ENCODE assay signal across 23 mouse cellular contexts in the genomic region with DNA sequence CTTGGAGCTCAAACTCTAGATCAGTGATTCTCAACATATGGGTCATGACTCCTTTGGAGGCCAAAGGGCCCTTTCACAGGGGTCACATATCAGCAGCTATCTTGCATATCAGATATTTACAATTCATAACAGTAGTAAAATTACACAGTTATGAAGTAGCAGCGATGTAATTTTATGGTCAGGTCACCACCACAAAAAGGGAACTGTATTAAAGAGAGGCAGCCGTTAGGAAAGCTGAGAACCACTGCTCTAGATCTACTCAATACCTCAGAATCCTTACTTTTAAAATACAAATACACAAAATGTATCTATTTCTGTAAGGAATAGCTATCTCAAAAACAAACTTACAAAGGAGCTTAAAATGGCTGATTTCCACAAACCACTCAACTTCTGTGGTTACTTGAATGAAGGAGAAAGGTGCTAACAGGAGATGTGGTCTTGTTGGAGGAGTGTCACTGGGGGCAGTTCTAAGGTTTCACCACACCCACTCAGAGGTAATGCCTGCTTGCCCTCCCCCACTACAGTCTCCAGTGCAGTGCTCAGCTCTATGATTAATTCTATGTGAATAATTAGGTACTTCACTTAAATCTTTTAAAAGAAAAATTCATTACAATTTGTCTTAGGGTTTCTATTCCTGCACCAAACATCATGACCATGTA. TPM values are rescaled to one million over a fixed set of nuclear protein-coding genes. Genes with fewer than 3 reads are reported as not detected.
A peak's percentile ranks its signal among the peaks of the same experiment; 100 is the strongest.
DNase-seq lines count a peak whose midpoint lies in the region; ATAC-seq and TF ChIP-seq lines count a peak whose summit lies in the region.
"Had no signal": no experiment of that assay in that cellular context is flagged by ENCODE, and none has a peak within 500 bp of the region (broad histone marks: within the 10 kb centered on the region; RNA-seq: fewer than 3 reads in every experiment).

No protein-coding gene starts in this region.

- no peaks in the 10 kb centered on the region for H3K27me3 ChIP-seq in MEL (ENCODE audit: control insufficient read depth in 1 of 2, insufficient read depth in 2 of 2, low read length in 2 of 2)
- no peaks in the 10 kb centered on the region for H3K27me3 ChIP-seq in hindbrain, embryonic 11.5 days (ENCODE audit: control insufficient read depth, insufficient read depth, low read length)
- H3K27me3 ChIP-seq: CH12.LX; embryonic facial prominence, embryonic 12.5 days; hindbrain, embryonic 13.5 days; intestine, embryonic 15.5 days; limb, embryonic 13.5 days; midbrain, embryonic 12.5 days; neural tube, embryonic 13.5 days; stomach, embryonic 15.5 days had no signal

- no peak overlapping the region for H3K4me3 ChIP-seq in MEL (ENCODE audit: control insufficient read depth in 1 of 2, insufficient read depth in 1 of 2, low read depth in 2 of 2, low read length in 2 of 2)
- H3K4me3 ChIP-seq in hindbrain, embryonic 11.5 days (ENCODE audit: low read depth, low read length): no peak overlapping the region
- H3K4me3 ChIP-seq: embryonic facial prominence, embryonic 12.5 days; erythroblast, embryonic 14.5 days; heart, embryonic 10.5 days; hindbrain, embryonic 13.5 days; intestine, embryonic 15.5 days; limb, embryonic 13.5 days; midbrain, embryonic 12.5 days; neural tube, embryonic 13.5 days; stomach, embryonic 15.5 days had no signal

- peaks cover 77% of the 10 kb centered on the region for H3K79me2 ChIP-seq in MEL (ENCODE audit: control insufficient read depth, insufficient read depth, low read length, poor library complexity)

- no peak; a peak in 1 of 4 replicates for TF ChIP-seq EP300 in MEL (IDR thresholded peaks at IDR 0.05; ENCODE audit: low read depth in 1 of 2, low read length in 2 of 2)

- TF ChIP-seq RAD21 in MEL (IDR thresholded peaks at IDR 0.05; ENCODE audit: low read depth, low read length): no peak

- WGBS in hindbrain, embryonic 11.5 days: 90% methylated on average over 2 of the region's 2 CpGs

- H3K9me3 ChIP-seq in MEL (replicated peaks; ENCODE audit: insufficient read depth, low read length): no peaks in the 10 kb centered on the region
- no peaks in the 10 kb centered on the region for H3K9me3 ChIP-seq in hindbrain, embryonic 11.5 days (ENCODE audit: control insufficient read depth, low read length)
- H3K9me3 ChIP-seq: embryonic facial prominence, embryonic 12.5 days; heart, embryonic 10.5 days; hindbrain, embryonic 13.5 days; intestine, embryonic 15.5 days; limb, embryonic 13.5 days; midbrain, embryonic 12.5 days; neural tube, embryonic 13.5 days; stomach, embryonic 15.5 days had no signal

- no peak overlapping the region for H3K27ac ChIP-seq in MEL (ENCODE audit: control insufficient read depth, low read depth, low read length)
- no peak overlapping the region for H3K27ac ChIP-seq in hindbrain, embryonic 11.5 days (ENCODE audit: low read depth, low read length)
- H3K27ac ChIP-seq: embryonic facial prominence, embryonic 12.5 days; heart, embryonic 10.5 days; hindbrain, embryonic 13.5 days; intestine, embryonic 15.5 days; limb, embryonic 13.5 days; midbrain, embryonic 12.5 days; neural tube, embryonic 13.5 days; stomach, embryonic 15.5 days had no signal

- no peak overlapping the region for H3K4me2 ChIP-seq in hindbrain, embryonic 11.5 days (replicated peaks; ENCODE audit: low read depth, low read length)
- H3K4me2 ChIP-seq: embryonic facial prominence, embryonic 12.5 days; hindbrain, embryonic 13.5 days; intestine, embryonic 15.5 days; limb, embryonic 13.5 days; midbrain, embryonic 12.5 days; neural tube, embryonic 13.5 days; stomach, embryonic 15.5 days had no signal

- TF ChIP-seq POLR2A in MEL (IDR thresholded peaks at IDR 0.05; ENCODE audit: control insufficient read depth in 1 of 2, insufficient read depth in 1 of 2, low read depth in 1 of 2, low read length in 2 of 2, poor library complexity in 1 of 2): no peak

- H3K9ac ChIP-seq in MEL (ENCODE audit: control insufficient read depth, low read depth, low read length, poor library complexity, severe bottlenecking): no peak overlapping the region
- H3K9ac ChIP-seq in hindbrain, embryonic 11.5 days (ENCODE audit: low read depth, low read length): no peak overlapping the region
- H3K9ac ChIP-seq: embryonic facial prominence, embryonic 12.5 days; hindbrain, embryonic 13.5 days; intestine, embryonic 15.5 days; limb, embryonic 13.5 days; midbrain, embryonic 12.5 days; neural tube, embryonic 13.5 days; stomach, embryonic 15.5 days had no signal

- no peak for TF ChIP-seq CTCF in MEL (IDR thresholded peaks at IDR 0.05 in 2 of 3, conservative IDR thresholded peaks at IDR 0.05 in 1 of 3; ENCODE audit: control insufficient read depth in 1 of 3, insufficient read depth in 1 of 3, low read depth in 2 of 3, low read length in 3 of 3, poor library complexity in 1 of 3, severe bottlenecking in 1 of 3)

- no peak for ATAC-seq in hindbrain, embryonic 11.5 days (ENCODE audit: low FRiP score)
- ATAC-seq: forebrain, embryonic 14.5 days; intestine, embryonic 15.5 days had no signal

- DNase-seq in CD4-positive helper T cell, adult 2 months (ENCODE audit: low read depth, low spot score): peak; percentile 49
- peak; percentile 41 for DNase-seq in MEL (ENCODE audit: low read depth, low spot score)
- DNase-seq in induced T-regulatory cell, adult 2 months (ENCODE audit: low read depth): peak; percentile 59
- peak; percentile 26 to 35 for DNase-seq in natural killer cell, adult 2 months (ENCODE audit: low spot score in 2 of 2)
- DNase-seq in kidney, adult 18-20 months: no peak
- DNase-seq in hindbrain, embryonic 11.5 days (ENCODE audit: low spot score): no peak
- DNase-seq in kidney, postnatal 10 days: no peak
- DNase-seq: adrenal gland, adult 8-10 months; cerebellum, adult 9-11 months; gastrocnemius, postnatal 36 days; spleen, adult 18-20 months; thymus, adult 2 months had no signal

- peaks cover 12 to 46% of the 10 kb centered on the region in 2 experiments for H3K36me3 ChIP-seq in MEL (ENCODE audit: control insufficient read depth in 1 of 2, insufficient read depth in 2 of 2, low read length in 2 of 2)
- H3K36me3 ChIP-seq in hindbrain, embryonic 11.5 days (ENCODE audit: control insufficient read depth, insufficient read depth, low read length): no peaks in the 10 kb centered on the region
- H3K36me3 ChIP-seq: embryonic facial prominence, embryonic 12.5 days; heart, embryonic 10.5 days; hindbrain, embryonic 13.5 days; intestine, embryonic 15.5 days; limb, embryonic 13.5 days; midbrain, embryonic 12.5 days; neural tube, embryonic 13.5 days; stomach, embryonic 15.5 days had no signal

- H3K4me1 ChIP-seq in MEL (ENCODE audit: control insufficient read depth in 1 of 2, insufficient read depth in 2 of 2, low read length in 2 of 2): peaks cover 11 to 15% of the 10 kb centered on the region in 2 experiments
- H3K4me1 ChIP-seq in hindbrain, embryonic 11.5 days (replicated peaks; ENCODE audit: control insufficient read depth, insufficient read depth, low read length): no peaks in the 10 kb centered on the region
- H3K4me1 ChIP-seq: stomach, embryonic 15.5 days had no signal

TF ChIP-seq in MEL, 35 proteins besides CTCF, POLR2A, EP300 and RAD21:
- TF ChIP-seq TAL1 (IDR thresholded peaks at IDR 0.05; ENCODE audit: low read length) (0 out of 2 replicates have a peak, but pooled peaks have one; percentile 5), MYB (IDR thresholded peaks at IDR 0.05; ENCODE audit: low read depth, low read length) (no peak), GATA1 (IDR thresholded peaks at IDR 0.05; ENCODE audit: low read depth, low read length) (no peak)
TF ChIP-seq in MEL: peak in this region for 1.

RNA-seq across cellular contexts. Expression of gene Actr3, which starts 9.0 kb away (rescaled TPM):
- total RNA-seq in MEL (2012; rRNA removed): 154 and 191 TPM in 2 replicates
- polyA plus RNA-seq in MEL (2012; ENCODE audit: insufficient read depth in 1 of 2, insufficient read length in 2 of 2, low read depth in 1 of 2, low replicate concordance in 2 of 2, missing spikeins in 1 of 2): 100 to 1,000 TPM in 1 of 2 experiments, not detected in 1; 211 TPM
- polyA plus RNA-seq in hindbrain, embryonic 11.5 days (2014; fragmentation: Nextera tagmentation; extraction: Ambion mirVana): 266 and 291 TPM in 2 replicates

Comparison
In these comparisons a context has a peak if more than half of its experiments do, and no peak if none do; other contexts are left out.
1. DNase-seq: peak in CD4-positive helper T cell, adult 2 months (single experiment), MEL (single experiment), induced T-regulatory cell, adult 2 months (single experiment) and natural killer cell, adult 2 months (2 of 2); none in kidney, adult 18-20 months (single experiment), hindbrain, embryonic 11.5 days (single experiment) and kidney, postnatal 10 days (single experiment).